Mouse (Mus musculus): ENCODE data around the gene Gpc6. TPM values are rescaled to one million over a fixed set of nuclear protein-coding genes. Genes with fewer than 3 reads are reported as not detected.
A peak's percentile ranks its signal among the peaks of the same experiment; 100 is the strongest.

The Gpc6 gene
- polyA plus RNA-seq, 1 experiment from 2014 or later: 37.0 TPM

DNA sequence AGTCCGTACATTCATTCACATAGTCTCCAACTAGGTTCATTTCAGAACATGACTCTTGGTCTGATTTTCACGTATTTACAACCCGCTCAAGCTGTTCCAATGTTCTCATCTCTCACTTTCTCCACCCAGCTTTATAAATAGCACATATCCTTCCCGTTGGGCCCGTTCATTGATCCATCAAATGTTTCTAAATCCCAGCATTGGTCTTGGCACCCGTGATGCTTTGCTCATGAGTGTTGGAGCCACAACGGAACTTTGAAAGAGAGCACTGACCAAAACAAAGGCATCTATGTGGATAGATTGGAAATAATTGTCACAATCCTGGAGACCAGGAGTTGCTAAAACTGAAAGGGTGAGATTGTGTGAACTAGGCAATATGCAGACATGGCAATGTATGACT lies 787.2 kb downstream of the Gpc6 start:
- Histone ChIP-seq H3K4me1 (no peaks in the 10 kb centered on the region), H3K4me3 (no peak overlapping the region), H3K27ac (replicated peaks) (no peak overlapping the region), H3K36me3 (no peaks in the 10 kb centered on the region), H3K27me3 (no peaks in the 10 kb centered on the region), H3K9ac (replicated peaks) (no peak overlapping the region), H3K9me3 (no peaks in the 10 kb centered on the region), H3K4me2 (replicated peaks) (no peak overlapping the region)
- 93% methylated on average over 7 of the region's 7 CpGs for WGBS
- ATAC-seq (ENCODE audit: low FRiP score, low read depth): no peak

DNA sequence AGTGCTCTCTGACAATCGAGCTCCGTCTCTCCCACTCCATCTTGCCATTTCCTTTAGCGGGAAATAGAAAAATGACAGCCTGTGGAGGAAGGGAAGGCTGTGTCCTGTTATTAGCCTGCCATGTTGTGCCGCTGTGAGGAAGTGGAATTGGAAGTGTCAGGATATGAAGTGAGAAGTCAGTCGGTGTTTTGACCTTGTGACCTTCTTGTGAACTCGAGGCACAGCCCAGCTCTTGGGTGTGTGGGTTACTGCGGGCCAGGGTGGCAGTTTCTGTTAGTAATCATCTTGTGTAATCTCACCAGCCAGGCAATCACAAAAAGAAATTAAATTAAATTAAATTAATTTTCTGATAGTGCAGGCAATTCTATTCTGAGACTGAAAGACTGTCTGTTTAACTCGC lies 789.0 kb downstream of the Gpc6 start:
- H3K4me1 ChIP-seq: no peaks in the 10 kb centered on the region
- no peak for ATAC-seq (ENCODE audit: low FRiP score, low read depth)
- no peak overlapping the region for H3K4me2 ChIP-seq (replicated peaks)
- H3K36me3 ChIP-seq: no peaks in the 10 kb centered on the region
- H3K27ac ChIP-seq (replicated peaks): no peak overlapping the region
- WGBS: 79% methylated on average over 8 of the region's 8 CpGs
- no peak overlapping the region for H3K4me3 ChIP-seq
- no peaks in the 10 kb centered on the region for H3K27me3 ChIP-seq
- H3K9me3 ChIP-seq: no peaks in the 10 kb centered on the region
- H3K9ac ChIP-seq (replicated peaks): no peak overlapping the region

DNA sequence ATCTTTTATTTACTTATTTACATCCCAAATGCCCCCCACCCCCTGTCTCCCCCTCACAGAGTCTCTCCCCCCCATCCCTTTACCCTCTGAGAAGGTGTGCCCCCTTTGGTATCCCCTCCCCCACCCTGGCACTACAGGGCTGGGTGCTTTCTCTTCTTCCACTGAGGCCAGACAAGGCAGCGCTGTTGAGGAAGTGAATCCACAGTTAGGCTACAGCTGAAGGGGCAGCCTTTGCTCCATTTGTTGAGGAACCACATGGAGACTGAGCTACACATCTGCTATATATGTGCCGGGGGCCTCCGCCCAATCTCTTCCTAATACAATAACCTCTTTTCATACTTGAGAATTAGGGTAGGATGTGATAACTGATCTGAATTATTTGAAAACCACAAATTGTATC lies 791.2 kb downstream of the Gpc6 start:
- 95% methylated on average over 3 of the region's 3 CpGs for WGBS

DNA sequence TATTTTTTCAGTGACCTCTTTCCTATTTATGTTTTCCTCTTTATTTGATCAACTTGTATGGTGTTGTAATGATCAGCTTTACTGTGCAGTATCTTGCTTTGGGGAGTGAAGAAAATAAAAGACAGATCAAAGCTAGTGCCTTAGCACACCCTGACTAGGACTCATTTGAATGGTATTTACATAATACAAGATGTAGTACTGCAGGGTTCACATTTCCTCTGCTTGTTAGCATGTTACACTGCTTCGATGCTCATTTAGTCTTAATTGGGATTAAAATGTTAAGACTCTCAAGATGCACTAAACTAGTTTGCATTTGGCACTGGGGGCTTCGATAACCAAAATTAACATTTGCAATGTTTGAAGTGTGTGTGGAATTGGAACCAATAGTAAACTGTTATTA lies 803.6 kb downstream of the Gpc6 start:
- H3K9me3 ChIP-seq: no peaks in the 10 kb centered on the region
- no peak overlapping the region for H3K9ac ChIP-seq (replicated peaks)
- no peaks in the 10 kb centered on the region for H3K4me1 ChIP-seq
- no peaks in the 10 kb centered on the region for H3K36me3 ChIP-seq
- H3K4me3 ChIP-seq: no peak overlapping the region
- H3K27ac ChIP-seq (replicated peaks): no peak overlapping the region
- no peak for ATAC-seq (ENCODE audit: low FRiP score, low read depth)
- H3K4me2 ChIP-seq (replicated peaks): no peak overlapping the region
- H3K27me3 ChIP-seq: no peaks in the 10 kb centered on the region
- 89% methylated on average over 2 of the region's 2 CpGs for WGBS

More for the DNA sequence above, 791.2 kb downstream of the Gpc6 start:
- Histone ChIP-seq H3K27ac (replicated peaks) (no peak overlapping the region), H3K27me3 (no peaks in the 10 kb centered on the region), H3K9me3 (no peaks in the 10 kb centered on the region), H3K9ac (replicated peaks) (no peak overlapping the region), H3K36me3 (no peaks in the 10 kb centered on the region), H3K4me2 (replicated peaks) (no peak overlapping the region), H3K4me3 (no peak overlapping the region), H3K4me1 (no peaks in the 10 kb centered on the region)
- no peak for ATAC-seq (ENCODE audit: low FRiP score, low read depth)

DNA sequence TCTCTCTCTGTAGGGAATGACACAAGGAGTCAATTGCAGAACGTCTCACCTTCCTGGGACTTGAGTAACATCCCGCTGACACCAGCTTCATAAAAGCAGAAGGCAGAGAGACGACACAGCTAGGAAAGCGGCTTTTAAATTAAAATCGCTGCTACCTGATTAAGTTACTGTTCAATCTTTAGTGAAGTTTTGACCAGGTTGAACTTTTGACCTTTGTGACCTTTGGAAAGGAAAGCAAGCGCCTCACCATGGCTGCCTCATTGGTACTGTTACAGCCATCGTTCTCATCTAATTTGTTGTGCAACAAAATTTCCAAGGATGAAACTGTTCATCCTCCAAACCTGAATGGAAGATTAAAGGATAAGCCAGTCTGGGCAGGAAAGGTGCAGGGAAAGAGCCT lies 830.1 kb downstream of the Gpc6 start:
- no peak for ATAC-seq (ENCODE audit: low FRiP score, low read depth)
- Histone ChIP-seq H3K4me1 (peaks cover 13% of the 10 kb centered on the region), H3K4me3 (no peak overlapping the region), H3K9ac (replicated peaks) (no peak overlapping the region), H3K4me2 (replicated peaks) (no peak overlapping the region), H3K27me3 (no peaks in the 10 kb centered on the region), H3K27ac (replicated peaks) (no peak overlapping the region), H3K36me3 (no peaks in the 10 kb centered on the region), H3K9me3 (0 out of 2 replicates have a peak, but pooled peaks cover 5% of the 10 kb centered on the region)
- WGBS: 83% methylated on average over 7 of the region's 7 CpGs

DNA sequence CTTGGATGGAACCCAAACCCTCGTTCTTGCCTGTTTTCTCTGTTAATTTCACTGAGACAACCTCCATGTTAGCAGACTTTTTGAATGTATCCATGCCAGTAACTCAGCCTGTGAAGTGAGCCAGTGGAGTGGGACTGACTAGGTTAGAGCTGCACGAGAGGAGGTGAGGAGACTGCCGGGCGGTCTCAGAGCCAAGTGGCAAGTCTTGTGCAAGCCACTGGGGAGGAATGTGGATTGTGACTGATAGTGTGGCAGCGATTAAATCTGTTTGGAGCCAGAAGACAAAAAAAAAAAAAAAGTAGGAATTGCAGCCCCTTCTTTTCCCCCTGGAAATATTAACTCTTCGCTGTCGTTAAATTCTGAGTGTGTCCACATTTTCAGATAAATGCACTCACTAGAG lies 831.4 kb downstream of the Gpc6 start:
- H3K36me3 ChIP-seq: no peaks in the 10 kb centered on the region
- H3K27ac ChIP-seq (replicated peaks): no peak overlapping the region
- H3K27me3 ChIP-seq: no peaks in the 10 kb centered on the region
- no peaks in the 10 kb centered on the region for H3K9me3 ChIP-seq
- H3K4me1 ChIP-seq: peaks cover 13% of the 10 kb centered on the region
- 86% methylated on average over 7 of the region's 7 CpGs for WGBS
- H3K4me2 ChIP-seq (replicated peaks): no peak overlapping the region
- no peak for ATAC-seq (ENCODE audit: low FRiP score, low read depth)
- H3K9ac ChIP-seq (replicated peaks): no peak overlapping the region
- H3K4me3 ChIP-seq: no peak overlapping the region

DNA sequence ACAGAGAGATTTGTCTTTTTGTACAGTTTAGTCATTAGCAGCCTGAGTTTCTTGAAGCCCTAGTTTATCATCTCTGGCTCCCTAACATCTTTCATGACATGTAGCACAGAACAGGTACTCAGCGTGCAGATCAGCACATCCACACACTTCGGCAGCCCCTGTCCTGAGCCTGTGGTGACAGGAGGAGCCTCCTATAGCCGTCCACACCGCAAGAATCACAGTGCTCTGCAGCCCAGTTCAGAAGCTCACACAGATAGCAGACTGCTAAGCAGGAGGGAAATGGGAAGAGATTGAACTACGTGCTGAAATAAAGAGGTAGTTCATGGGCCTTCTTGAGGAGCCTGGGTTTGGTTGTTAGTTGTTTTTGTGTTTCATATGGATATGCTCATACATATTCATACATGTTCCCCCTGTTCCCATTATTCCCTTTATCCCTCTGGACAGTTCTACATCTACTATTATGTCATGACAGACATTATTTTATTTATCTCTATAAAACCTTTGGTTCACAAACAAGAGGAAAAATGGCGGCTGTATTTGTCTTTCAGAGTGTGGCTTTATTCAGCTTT lies 832.8 kb downstream of the Gpc6 start:
- peak overlapping the region; percentile 46 for H3K27ac ChIP-seq (replicated peaks)
- WGBS: 63% methylated on average over 6 of the region's 6 CpGs

DNA sequence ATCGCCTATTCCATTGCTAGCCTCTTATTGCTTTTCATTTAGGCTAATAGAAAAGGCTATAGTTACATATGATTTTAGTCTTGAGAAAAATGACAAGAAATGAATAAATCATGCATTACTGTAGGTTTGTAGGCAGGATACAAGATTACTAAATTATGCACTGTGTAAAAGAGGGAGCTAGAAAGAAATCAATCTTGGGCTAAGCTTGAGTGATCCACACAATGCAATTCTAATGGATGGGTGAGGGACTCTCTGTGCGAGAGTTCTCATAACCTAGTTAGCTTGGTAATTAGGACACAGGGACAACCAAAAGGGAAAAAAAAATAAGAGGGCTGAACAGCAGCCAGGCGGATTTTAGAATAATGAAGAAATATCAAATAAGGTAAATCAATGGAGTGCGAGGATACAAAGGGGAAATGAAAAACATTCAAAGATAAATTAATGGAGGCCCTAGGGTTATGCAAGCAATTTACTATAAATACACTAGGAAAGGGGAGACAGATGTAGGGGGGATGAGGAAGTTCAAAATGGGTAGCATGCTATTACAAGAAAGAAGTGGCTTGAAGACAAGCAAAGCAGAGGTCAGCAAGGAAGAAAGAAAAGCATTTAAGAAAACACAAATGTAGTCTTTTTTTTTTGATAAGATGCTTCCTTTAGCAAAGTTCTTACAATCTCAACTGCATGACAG lies 835.9 kb downstream of the Gpc6 start:
- Histone ChIP-seq H3K36me3 (no peaks in the 10 kb centered on the region), H3K9me3 (no peaks in the 10 kb centered on the region), H3K27me3 (no peaks in the 10 kb centered on the region), H3K4me3 (no peak overlapping the region), H3K27ac (replicated peaks) (no peak overlapping the region), H3K4me2 (replicated peaks) (no peak overlapping the region), H3K9ac (replicated peaks) (no peak overlapping the region), H3K4me1 (peaks cover 16% of the 10 kb centered on the region)
- 77% methylated on average over 4 of the region's 4 CpGs for WGBS
- no peak for ATAC-seq (ENCODE audit: low FRiP score, low read depth)

More for the DNA sequence above, 832.8 kb downstream of the Gpc6 start:
- H3K9ac ChIP-seq (replicated peaks): no peak overlapping the region
- H3K4me2 ChIP-seq (replicated peaks): no peak overlapping the region
- no peaks in the 10 kb centered on the region for H3K9me3 ChIP-seq
- no peaks in the 10 kb centered on the region for H3K36me3 ChIP-seq
- H3K4me1 ChIP-seq: peaks cover 13% of the 10 kb centered on the region
- H3K27me3 ChIP-seq: no peaks in the 10 kb centered on the region
- ATAC-seq (ENCODE audit: low FRiP score, low read depth): peak; percentile 77
- H3K4me3 ChIP-seq: no peak overlapping the region

DNA sequence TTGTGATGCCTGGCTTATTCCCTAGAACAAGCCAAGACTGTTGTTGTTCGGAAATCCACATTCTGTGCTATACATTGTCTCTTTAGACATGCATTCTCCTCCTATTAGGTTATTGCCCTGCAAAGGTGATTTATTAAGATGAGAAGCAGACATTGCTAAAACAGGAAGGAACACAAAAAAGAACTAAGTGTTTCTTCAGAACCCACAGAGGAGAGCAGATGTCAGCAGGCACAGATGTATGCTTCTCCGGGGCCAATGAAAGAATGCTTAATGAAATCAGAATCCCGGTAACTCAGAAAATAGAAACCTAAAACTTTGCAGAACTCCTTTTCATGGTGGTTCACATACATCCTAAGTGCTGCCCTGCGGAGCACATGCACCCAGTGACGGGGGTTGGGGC lies 837.8 kb downstream of the Gpc6 start:
- Histone ChIP-seq H3K4me2 (replicated peaks) (no peak overlapping the region), H3K9me3 (no peaks in the 10 kb centered on the region), H3K27ac (replicated peaks) (no peak overlapping the region), H3K4me3 (no peak overlapping the region), H3K4me1 (peaks cover 8% of the 10 kb centered on the region), H3K9ac (replicated peaks) (no peak overlapping the region), H3K27me3 (no peaks in the 10 kb centered on the region), H3K36me3 (no peaks in the 10 kb centered on the region)
- WGBS: 87% methylated on average over 5 of the region's 5 CpGs
- ATAC-seq (ENCODE audit: low FRiP score, low read depth): no peak

DNA sequence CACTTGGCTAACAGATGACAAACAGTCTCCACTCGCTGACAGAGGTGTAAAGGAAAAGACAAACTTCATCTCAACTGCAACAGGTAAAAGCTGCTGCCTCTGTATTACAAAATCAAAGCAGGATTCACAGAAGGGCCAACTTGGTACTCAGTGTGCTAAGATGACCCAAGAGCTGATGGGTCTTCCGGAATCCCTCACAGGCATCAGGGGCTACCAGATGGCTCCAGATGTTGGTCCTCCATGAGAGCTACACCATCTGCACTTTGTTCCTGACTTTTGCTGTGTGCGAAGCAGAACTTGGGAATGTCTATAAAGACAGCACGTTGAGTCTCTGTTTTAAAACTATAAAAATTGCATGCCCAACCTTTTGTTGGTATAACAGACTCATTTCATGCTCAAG lies 842.7 kb downstream of the Gpc6 start:
- 92% methylated on average over 4 of the region's 4 CpGs for WGBS
- Histone ChIP-seq H3K4me1 (peaks cover 3% of the 10 kb centered on the region; the same call in 1 of the 2 replicates), H3K27ac (replicated peaks) (no peak overlapping the region), H3K36me3 (no peaks in the 10 kb centered on the region), H3K4me3 (no peak overlapping the region), H3K9me3 (no peaks in the 10 kb centered on the region), H3K27me3 (no peaks in the 10 kb centered on the region), H3K9ac (replicated peaks) (no peak overlapping the region), H3K4me2 (replicated peaks) (no peak overlapping the region)
- ATAC-seq (ENCODE audit: low FRiP score, low read depth): no peak

DNA sequence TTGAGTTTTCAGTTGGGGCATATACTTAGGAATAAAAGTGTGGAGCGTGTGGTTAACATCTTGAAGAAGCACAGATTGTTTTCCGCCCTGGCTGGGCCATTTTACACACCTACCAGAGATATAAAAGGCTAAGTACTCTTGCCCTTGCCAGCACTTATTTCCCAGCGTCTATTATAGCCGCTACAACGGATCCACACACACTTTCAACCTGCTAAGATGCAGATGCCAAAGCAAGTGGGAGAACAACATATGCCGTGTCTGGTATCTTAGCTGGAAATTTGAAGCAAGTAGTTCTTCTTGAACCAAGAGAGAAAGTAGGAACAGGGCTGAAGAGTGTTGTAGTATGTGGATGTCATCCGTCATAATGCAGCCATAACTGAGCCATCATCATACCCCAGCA lies 843.6 kb downstream of the Gpc6 start:
- WGBS: 93% methylated on average over 7 of the region's 7 CpGs

DNA sequence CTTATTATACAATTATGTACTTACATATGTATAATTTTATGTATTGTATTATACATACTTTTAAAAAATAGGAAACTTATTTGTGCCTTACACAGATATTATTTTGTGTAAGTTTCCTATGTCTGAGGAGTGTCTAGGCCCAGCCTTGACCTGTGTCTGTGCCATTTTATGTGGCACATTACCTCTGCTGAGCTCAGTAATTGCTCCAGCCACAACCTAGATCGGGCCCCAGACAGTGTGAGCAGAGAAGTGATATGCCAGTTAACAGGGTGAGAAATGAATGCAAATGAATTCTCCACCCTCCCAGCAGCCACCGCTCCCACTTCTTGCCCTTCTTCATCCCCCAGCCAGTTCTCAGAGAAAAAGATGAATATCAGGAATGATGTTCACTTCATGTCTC lies 848.3 kb downstream of the Gpc6 start:
- no peak overlapping the region for H3K27ac ChIP-seq (replicated peaks)
- no peaks in the 10 kb centered on the region for H3K36me3 ChIP-seq
- no peaks in the 10 kb centered on the region for H3K27me3 ChIP-seq
- H3K4me3 ChIP-seq: no peak overlapping the region
- ATAC-seq (ENCODE audit: low FRiP score, low read depth): no peak
- H3K4me2 ChIP-seq (replicated peaks): no peak overlapping the region
- 70% methylated on average over 2 of the region's 2 CpGs for WGBS
- H3K9ac ChIP-seq (replicated peaks): no peak overlapping the region
- H3K9me3 ChIP-seq: no peaks in the 10 kb centered on the region
- H3K4me1 ChIP-seq: 0 out of 2 replicates have a peak, but pooled peaks cover 4% of the 10 kb centered on the region

More for the DNA sequence above, 843.6 kb downstream of the Gpc6 start:
- Histone ChIP-seq H3K36me3 (no peaks in the 10 kb centered on the region), H3K4me3 (no peak overlapping the region), H3K9ac (replicated peaks) (no peak overlapping the region), H3K4me1 (no peaks in the 10 kb centered on the region), H3K4me2 (replicated peaks) (no peak overlapping the region), H3K27ac (replicated peaks) (no peak overlapping the region), H3K9me3 (no peaks in the 10 kb centered on the region), H3K27me3 (no peaks in the 10 kb centered on the region)
- ATAC-seq (ENCODE audit: low FRiP score, low read depth): no peak
